Mouse (Mus musculus): ENCODE results near the gene Agpat2. TPM values are rescaled to one million over a fixed set of nuclear protein-coding genes. Genes with fewer than 3 reads are reported as not detected.

Gene Agpat2
- total and polyA plus RNA-seq, 3 experiments = 22.3 to 42.4 TPM; not detected in 1

DNA sequence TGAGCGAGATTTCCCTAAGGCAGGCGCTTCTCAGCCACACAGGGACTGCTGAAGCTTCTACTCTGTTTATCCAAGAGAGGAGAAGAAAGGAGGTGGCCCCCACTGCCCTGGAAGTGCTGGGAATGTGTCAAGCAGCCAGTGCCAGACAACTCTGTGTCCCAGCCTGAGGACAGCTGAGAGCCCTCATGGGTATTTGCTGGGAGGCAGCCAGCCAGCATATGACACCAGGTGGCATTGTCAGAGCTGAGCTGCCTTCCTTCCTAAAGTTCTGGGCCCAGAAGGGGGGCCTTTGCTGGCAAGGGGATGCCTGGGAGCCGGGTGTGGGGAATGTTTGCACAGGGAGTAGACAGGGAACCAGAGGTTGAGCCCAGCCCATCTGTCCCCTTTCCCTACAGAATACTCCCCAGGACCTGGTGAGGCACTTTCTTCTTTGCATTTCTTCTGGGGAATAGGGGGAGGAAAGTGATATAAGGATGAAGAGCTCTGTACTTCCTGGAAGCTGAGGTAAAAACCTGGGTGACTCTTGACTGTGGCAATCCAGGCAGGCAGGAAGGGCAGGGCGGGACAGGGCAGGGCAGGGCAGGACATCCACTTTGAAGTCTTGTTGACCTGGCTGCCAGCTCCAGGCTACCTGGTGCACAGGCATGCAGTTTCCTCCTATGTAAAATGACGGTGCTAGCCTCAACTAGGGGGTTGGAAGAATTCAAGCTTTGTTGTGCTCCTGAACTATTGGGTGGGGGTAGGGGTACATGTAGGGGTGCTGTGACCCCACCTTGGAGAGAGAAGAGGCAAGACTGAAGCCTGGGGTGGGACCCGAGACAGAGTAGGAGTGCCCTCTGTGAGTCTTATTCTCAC, 3.1 kb upstream of the Agpat2 start:
- no peaks in the 10 kb centered on the region for H3K9me3 ChIP-seq (replicated peaks; ENCODE audit: insufficient read depth, low read length)
- no peak overlapping the region for H3K27ac ChIP-seq (ENCODE audit: control insufficient read depth, low read depth, low read length)
- no peak for DNase-seq (ENCODE audit: low read depth, low spot score)
- no peak overlapping the region for H3K4me3 ChIP-seq (ENCODE audit: control insufficient read depth in 1 of 2, insufficient read depth in 1 of 2, low read depth in 2 of 2, low read length in 2 of 2)
- no peak overlapping the region for H3K9ac ChIP-seq (ENCODE audit: control insufficient read depth, low read depth, low read length, poor library complexity, severe bottlenecking)
- TF ChIP-seq ZMIZ1 (IDR thresholded peaks at IDR 0.05; ENCODE audit: low read depth, low read length) (no peak), TAL1 (IDR thresholded peaks at IDR 0.05; ENCODE audit: low read length) (no peak), MXI1 (IDR thresholded peaks at IDR 0.05; ENCODE audit: low read depth, low read length) (no peak), POLR2AphosphoS2 (IDR thresholded peaks at IDR 0.05; ENCODE audit: low read length) (no peak), POLR2A (IDR thresholded peaks at IDR 0.05; ENCODE audit: control insufficient read depth in 1 of 2, insufficient read depth in 1 of 2, low read depth in 1 of 2, low read length in 2 of 2, poor library complexity in 1 of 2) (no peak), E2F4 (IDR thresholded peaks at IDR 0.05; ENCODE audit: borderline replicate concordance, low read depth, low read length) (no peak), KAT2A (conservative IDR thresholded peaks at IDR 0.05; ENCODE audit: low read depth, low read length) (no peak), NELFE (IDR thresholded peaks at IDR 0.05; ENCODE audit: low read depth, low read length) (no peak), CTCF (IDR thresholded peaks at IDR 0.05 in 2 of 3, conservative IDR thresholded peaks at IDR 0.05 in 1 of 3; ENCODE audit: control insufficient read depth in 1 of 3, insufficient read depth in 1 of 3, low read depth in 2 of 3, low read length in 3 of 3, poor library complexity in 1 of 3, severe bottlenecking in 1 of 3) (no peak), GABPA (IDR thresholded peaks at IDR 0.05; ENCODE audit: low read depth, low read length) (no peak), BHLHE40 (IDR thresholded peaks at IDR 0.05; ENCODE audit: borderline replicate concordance, low read depth, low read length) (no peak), EP300 (IDR thresholded peaks at IDR 0.05; ENCODE audit: low read depth in 1 of 2, low read length in 2 of 2) (no peak), MAZ (IDR thresholded peaks at IDR 0.05; ENCODE audit: low read depth, low read length) (no peak), MAFK (IDR thresholded peaks at IDR 0.05; ENCODE audit: borderline replicate concordance, low read depth, low read length) (no peak), ELF1 (IDR thresholded peaks at IDR 0.05; ENCODE audit: low read depth, low read length) (no peak), NRF1 (IDR thresholded peaks at IDR 0.05; ENCODE audit: insufficient read depth, low read depth, low read length, poor library complexity, severe bottlenecking) (no peak), HCFC1 (IDR thresholded peaks at IDR 0.05; ENCODE audit: low read depth, low read length) (no peak)
- H3K4me1 ChIP-seq (ENCODE audit: control insufficient read depth in 1 of 2, insufficient read depth in 2 of 2, low read length in 2 of 2) = no peaks in the 10 kb centered on the region; a peak in 1 of 4 replicates
- no peaks in the 10 kb centered on the region for H3K36me3 ChIP-seq (ENCODE audit: control insufficient read depth in 1 of 2, insufficient read depth in 2 of 2, low read length in 2 of 2)
- peaks cover 2 to 15% of the 10 kb centered on the region in 2 experiments; a peak in 3 of 4 replicates for H3K27me3 ChIP-seq (ENCODE audit: control insufficient read depth in 1 of 2, insufficient read depth in 2 of 2, low read length in 2 of 2)
- no peaks in the 10 kb centered on the region; the same call in 1 of the 2 replicates for H3K79me2 ChIP-seq (ENCODE audit: control insufficient read depth, insufficient read depth, low read length, poor library complexity)

DNA sequence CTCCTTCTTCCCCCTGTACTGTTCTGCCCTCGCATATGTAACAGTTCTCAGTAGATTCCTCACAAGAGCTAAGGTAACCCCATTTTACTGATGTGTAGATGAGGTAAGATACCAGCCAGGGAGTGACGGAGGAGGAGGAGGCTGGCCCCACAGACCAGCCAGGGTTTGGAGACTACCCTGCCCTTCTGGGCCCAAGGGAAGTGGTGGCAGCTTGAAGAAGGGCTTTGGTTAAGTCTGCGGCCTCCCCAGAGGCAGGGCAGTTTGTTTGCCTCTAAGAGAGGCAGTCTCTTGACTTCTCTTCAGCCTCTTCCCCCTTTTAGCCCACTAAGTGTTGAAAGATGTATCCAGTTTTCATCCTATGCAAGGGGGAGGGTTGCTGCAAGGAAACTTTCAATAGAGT, 2.4 kb upstream of the Agpat2 start:
- TF ChIP-seq KAT2A (conservative IDR thresholded peaks at IDR 0.05; ENCODE audit: low read depth, low read length) (no peak), NRF1 (IDR thresholded peaks at IDR 0.05; ENCODE audit: insufficient read depth, low read depth, low read length, poor library complexity, severe bottlenecking) (no peak), SIN3A (IDR thresholded peaks at IDR 0.05; ENCODE audit: low read length) (no peak), ZKSCAN1 (IDR thresholded peaks at IDR 0.05; ENCODE audit: low read depth, low read length) (no peak), MEF2A (IDR thresholded peaks at IDR 0.05; ENCODE audit: extremely low read depth, insufficient replicate concordance, low read depth, low read length, poor library complexity, severe bottlenecking) (no peak), MAZ (IDR thresholded peaks at IDR 0.05; ENCODE audit: low read depth, low read length) (no peak), RCOR1 (IDR thresholded peaks at IDR 0.05; ENCODE audit: low read depth, low read length) (no peak), MYC (IDR thresholded peaks at IDR 0.05; ENCODE audit: low read depth, low read length) (no peak), ETS1 (IDR thresholded peaks at IDR 0.05; ENCODE audit: low read depth, low read length) (no peak)
- Histone ChIP-seq H3K27me3 (ENCODE audit: control insufficient read depth in 1 of 2, insufficient read depth in 2 of 2, low read length in 2 of 2) (peaks cover 2 to 15% of the 10 kb centered on the region in 2 experiments; a peak in 3 of 4 replicates), H3K9me3 (replicated peaks; ENCODE audit: insufficient read depth, low read length) (no peaks in the 10 kb centered on the region), H3K4me1 (ENCODE audit: control insufficient read depth in 1 of 2, insufficient read depth in 2 of 2, low read length in 2 of 2) (no peaks in the 10 kb centered on the region; a peak in 1 of 4 replicates), H3K4me3 (ENCODE audit: control insufficient read depth in 1 of 2, insufficient read depth in 1 of 2, low read depth in 2 of 2, low read length in 2 of 2) (no peak overlapping the region), H3K27ac (ENCODE audit: control insufficient read depth, low read depth, low read length) (no peak overlapping the region), H3K79me2 (ENCODE audit: control insufficient read depth, insufficient read depth, low read length, poor library complexity) (no peaks in the 10 kb centered on the region; the same call in 1 of the 2 replicates), H3K36me3 (ENCODE audit: control insufficient read depth in 1 of 2, insufficient read depth in 2 of 2, low read length in 2 of 2) (no peaks in the 10 kb centered on the region), H3K9ac (ENCODE audit: control insufficient read depth, low read depth, low read length, poor library complexity, severe bottlenecking) (no peak overlapping the region)
- DNase-seq (ENCODE audit: low read depth, low spot score) = no peak

Measured in MEL (cell line).